Mouse (Mus musculus) ES-Bruce4 (cell line): ENCODE results near the gene Fam120a.

Experiments
- CTCF ChIP-seq: IDR thresholded peaks from one replicate; pipeline ENCODE4 v1.8.1; 2011; ENCODE audit warnings: low read depth, low read length
- EP300 ChIP-seq: IDR thresholded peaks from 2 replicates; pipeline ENCODE4 v1.6.1; 2011; ENCODE audit warnings: low read depth, low read length; ENCODE audit not compliant: insufficient read depth

DNA sequence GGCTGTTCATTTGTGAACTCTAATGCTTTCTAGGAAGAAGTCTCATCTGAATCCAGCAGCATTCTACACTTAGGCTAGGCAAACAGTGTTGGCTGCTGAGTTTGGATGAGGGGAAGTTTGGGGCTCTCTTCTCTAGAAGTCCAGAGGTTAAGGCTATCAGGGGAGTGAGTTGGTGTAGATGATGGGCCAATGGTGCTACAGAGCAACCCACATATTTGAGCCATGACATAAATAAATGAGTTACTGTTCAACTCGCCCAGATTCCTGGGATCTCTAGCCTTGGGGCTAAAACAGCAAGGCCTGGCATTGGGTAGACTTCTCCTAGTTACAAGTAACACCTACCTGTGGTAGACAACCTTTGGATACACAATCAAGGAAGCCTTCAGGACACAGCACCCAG lies 46.6 kb downstream of the Fam120a start:
- no peak for TF ChIP-seq EP300
- no peak for TF ChIP-seq CTCF
